In genomic region chr2:14065704-14066650, GRCm38 (mm10) we compare ENCODE assay signal across 9 mouse cellular contexts.
"Had no signal": no experiment of that assay in that cellular context is flagged by ENCODE, and none has a peak within 500 bp of the region (broad histone marks: within the 10 kb centered on the region; RNA-seq: fewer than 3 reads in every experiment).

No protein-coding gene starts in this region.

- H3K4me3 ChIP-seq: limb, embryonic 15.5 days; liver, embryonic 12.5 days; midbrain, embryonic 13.5 days; neural tube, embryonic 12.5 days had no signal

- H3K4me2 ChIP-seq: limb, embryonic 15.5 days; liver, embryonic 12.5 days; midbrain, embryonic 13.5 days; neural tube, embryonic 12.5 days had no signal

- DNase-seq: kidney, adult 8-10 months; kidney, postnatal 25 days; layer of hippocampus, postnatal 36 days; right cerebral cortex, postnatal 14 days; thymus, postnatal 36 days had no signal

- H3K27ac ChIP-seq: limb, embryonic 15.5 days; liver, embryonic 12.5 days; midbrain, embryonic 13.5 days; neural tube, embryonic 12.5 days had no signal

- ATAC-seq: liver, embryonic 12.5 days; midbrain, embryonic 13.5 days had no signal

- H3K4me1 ChIP-seq: limb, embryonic 15.5 days; midbrain, embryonic 13.5 days; neural tube, embryonic 12.5 days had no signal

- H3K9ac ChIP-seq: limb, embryonic 15.5 days; liver, embryonic 12.5 days; midbrain, embryonic 13.5 days; neural tube, embryonic 12.5 days had no signal

- H3K36me3 ChIP-seq: limb, embryonic 15.5 days; liver, embryonic 12.5 days; midbrain, embryonic 13.5 days; neural tube, embryonic 12.5 days had no signal

- H3K27me3 ChIP-seq: limb, embryonic 15.5 days; liver, embryonic 12.5 days; midbrain, embryonic 13.5 days; neural tube, embryonic 12.5 days had no signal

- H3K9me3 ChIP-seq: limb, embryonic 15.5 days; liver, embryonic 12.5 days; midbrain, embryonic 13.5 days; neural tube, embryonic 12.5 days had no signal
